Comparison of ENCODE assay signal across 8 mouse cellular contexts in the genomic region with DNA sequence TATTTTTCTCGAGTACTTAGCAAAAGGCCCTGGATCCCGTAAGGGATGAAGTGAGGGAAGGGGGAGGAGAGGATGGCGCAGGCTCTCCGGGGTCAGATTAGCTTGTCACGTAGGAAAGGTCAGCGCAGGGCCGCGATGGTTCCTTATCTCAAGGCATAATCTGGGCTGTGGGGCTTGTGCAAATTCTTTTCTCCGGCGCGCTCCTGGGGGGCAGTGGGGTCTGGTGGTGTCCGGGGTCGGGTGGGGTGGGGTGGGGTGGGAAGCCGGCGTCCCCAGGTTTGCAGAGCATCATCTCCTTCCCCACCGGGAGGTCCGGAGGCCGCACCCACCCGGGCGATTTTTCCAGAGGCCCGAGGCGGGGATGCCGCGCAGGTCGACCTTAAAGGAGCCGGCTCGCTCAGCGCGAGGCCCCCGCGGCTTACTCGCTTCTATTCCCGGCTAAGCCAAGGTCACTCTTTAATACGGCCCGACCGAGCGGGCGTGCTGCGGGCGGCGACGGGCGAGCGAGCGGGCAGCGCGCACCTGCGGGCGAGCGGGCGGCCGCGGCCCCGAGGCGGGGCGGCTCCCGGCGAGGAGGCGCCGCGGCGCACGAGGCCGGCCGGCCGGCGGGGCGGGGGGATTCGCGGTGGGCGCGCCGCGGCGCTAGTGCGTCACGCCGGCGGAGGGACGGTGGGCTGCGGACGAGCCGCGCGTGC. TPM values are rescaled to one million over a fixed set of nuclear protein-coding genes. Genes with fewer than 3 reads are reported as not detected.
A peak's percentile ranks its signal among the peaks of the same experiment; 100 is the strongest.
DNase-seq lines count a peak whose midpoint lies in the region; ATAC-seq and TF ChIP-seq lines count a peak whose summit lies in the region.

No protein-coding gene starts in this region.

- ATAC-seq in lung, embryonic 15.5 days (ENCODE audit: borderline replicate concordance, extremely low read depth, low FRiP score, low TSS enrichment), result peak; percentile 46; the same call in 1 of the 2 replicates
- ATAC-seq in activated CD4-positive, CD25-positive, alpha-beta regulatory T cell, adult 4 months, result no peak

- peak overlapping the region; percentile 100 for H3K4me2 ChIP-seq in lung, embryonic 15.5 days

- WGBS in lung, embryonic 15.5 days, result 1% methylated on average over 69 of the region's 85 CpGs
- 5% methylated on average over 85 of the region's 85 CpGs for WGBS in cerebellum, adult 2 months

- H3K36me3 ChIP-seq in lung, embryonic 15.5 days, result no peaks in the 10 kb centered on the region

- TF ChIP-seq POLR2A in cerebellum, adult 2 months (IDR thresholded peaks at IDR 0.05; ENCODE audit: borderline replicate concordance, insufficient read depth, low read length), result no peak

- peaks cover 52% of the 10 kb centered on the region for H3K27me3 ChIP-seq in lung, embryonic 15.5 days
- peaks cover 1% of the 10 kb centered on the region; the same call in 1 of the 2 replicates for H3K27me3 ChIP-seq in cerebellum, adult 2 months (ENCODE audit: control insufficient read depth, insufficient read depth, low read length)

- H3K9ac ChIP-seq in lung, embryonic 15.5 days, result peak overlapping the region; percentile 33

- H3K27ac ChIP-seq in lung, embryonic 15.5 days, result no peak overlapping the region
- no peak overlapping the region for H3K27ac ChIP-seq in cerebellum, adult 2 months (ENCODE audit: insufficient read depth, low read length)

- TF ChIP-seq CTCF in cerebellum, adult 2 months (IDR thresholded peaks at IDR 0.05; ENCODE audit: borderline replicate concordance, insufficient read depth, low read depth, low read length), result no peak

- no peak for DNase-seq in lung, postnatal 36 days
- DNase-seq in cerebellum, adult 2 months, result peak; percentile 30 to 50
- DNase-seq in forelimb bud, embryonic 11.5 days (ENCODE audit: low read depth, low spot score), result peak; percentile 21
- peak; percentile 34 to 54 for DNase-seq in kidney, postnatal 4 days
- DNase-seq in neural tube, embryonic 10.5 days (ENCODE audit: extremely low spot score, low spot score), result peak; percentile 64
- no peak for DNase-seq in urinary bladder, postnatal 25 days (ENCODE audit: low spot score)

- no peaks in the 10 kb centered on the region for H3K9me3 ChIP-seq in lung, embryonic 15.5 days

- peak overlapping the region; percentile 76 for H3K4me3 ChIP-seq in lung, embryonic 15.5 days
- H3K4me3 ChIP-seq in cerebellum, adult 2 months (replicated peaks; ENCODE audit: insufficient read depth, low read depth, low read length), result peak overlapping the region; percentile 71

- H3K4me1 ChIP-seq in lung, embryonic 15.5 days, result peaks cover 3% of the 10 kb centered on the region; the same call in 1 of the 2 replicates
- no peaks in the 10 kb centered on the region; the same call in 1 of the 2 replicates for H3K4me1 ChIP-seq in cerebellum, adult 2 months (ENCODE audit: control insufficient read depth, insufficient read depth, low read length)

RNA-seq across cellular contexts. Expression of gene Fam169a, which starts 4.0 kb away (rescaled TPM):
- 1.3 and 1.4 TPM in 2 replicates for polyA plus RNA-seq in lung, embryonic 15.5 days (2015; fragmentation: Nextera tagmentation; extraction: Ambion mirVana)
- 11.0 and 11.9 TPM in 2 replicates for polyA plus RNA-seq in cerebellum, adult 2 months (2012; rRNA removed)
- under 1 TPM; 0.56 to 0.71 TPM for polyA plus RNA-seq in activated CD4-positive, CD25-positive, alpha-beta regulatory T cell, adult 4 months (2017; shearing (Covaris generic))

RNA-seq across cellular contexts. Expression of gene Gm6169, which starts 28.0 kb away (rescaled TPM):
- 3.1 and 3.8 TPM in 2 replicates for polyA plus RNA-seq in lung, embryonic 15.5 days (2015; fragmentation: Nextera tagmentation; extraction: Ambion mirVana)
- 0.31 TPM in 1 of 2 replicates, not detected in the other for polyA plus RNA-seq in cerebellum, adult 2 months (2012; rRNA removed)
- polyA plus RNA-seq in activated CD4-positive, CD25-positive, alpha-beta regulatory T cell, adult 4 months (2017; shearing (Covaris generic)), result 1 to 10 TPM; 5.1 to 9.7 TPM

RNA-seq across cellular contexts. Expression of gene 1700029F12Rik, which starts 36.9 kb away (rescaled TPM):
- not detected in 2 replicates for polyA plus RNA-seq in lung, embryonic 15.5 days (2015; fragmentation: Nextera tagmentation; extraction: Ambion mirVana)
- not detected in 2 replicates for polyA plus RNA-seq in cerebellum, adult 2 months (2012; rRNA removed)
- not detected for polyA plus RNA-seq in activated CD4-positive, CD25-positive, alpha-beta regulatory T cell, adult 4 months (2017; shearing (Covaris generic))

Comparison
In these comparisons a context has a peak if more than half of its experiments do, and no peak if none do; other contexts are left out.
1. DNase-seq: peak in cerebellum, adult 2 months (2 of 2), forelimb bud, embryonic 11.5 days (single experiment), kidney, postnatal 4 days (2 of 2) and neural tube, embryonic 10.5 days (single experiment); none in lung, postnatal 36 days (single experiment) and urinary bladder, postnatal 25 days (single experiment).